Mouse (Mus musculus) embryonic facial prominence, embryonic 10.5 days (tissue): ENCODE data around the gene Slit3. TPM values are rescaled to one million over a fixed set of nuclear protein-coding genes. Genes with fewer than 3 reads are reported as not detected.
A peak's percentile ranks its signal among the peaks of the same experiment; 100 is the strongest.

Experiments used
- DNase-seq: peaks from one replicate; pipeline ENCODE4 v3.0.0-alpha.2; 2017; ENCODE audit warnings: low spot score
- H3K27ac ChIP-seq: fragments of 300-500 bp; sonication (generic); replicated peaks from 2 replicates; pipeline ENCODE4 v1.5.1; 2016; ENCODE audit warnings: mild to moderate bottlenecking
- H3K27me3 ChIP-seq: fragments of 300-500 bp; sonication (generic); replicated peaks from 2 replicates; pipeline ENCODE4 v1.6.1; 2016; ENCODE audit warnings: low read depth, mild to moderate bottlenecking; ENCODE audit not compliant: poor library complexity, severe bottlenecking
- H3K36me3 ChIP-seq: fragments of 300-500 bp; sonication (generic); replicated peaks from 2 replicates; pipeline ENCODE4 v1.6.1; 2016; ENCODE audit warnings: mild to moderate bottlenecking, moderate library complexity
- H3K4me1 ChIP-seq: fragments of 300-500 bp; sonication (generic); 2 replicates; pipeline ENCODE4 v1.6.1; 2016
- H3K4me3 ChIP-seq: fragments of 300-500 bp; sonication (generic); 2 replicates; pipeline ENCODE4 v1.5.1; 2016; ENCODE audit warnings: mild to moderate bottlenecking, moderate library complexity
- H3K9me3 ChIP-seq: fragments of 300-500 bp; sonication (generic); 2 replicates; pipeline ENCODE4 v1.6.1; 2016; ENCODE audit warnings: mild to moderate bottlenecking
- WGBS: fragments of 180-500 bp; shearing (Covaris S2); methylation state at CpG from one replicate; pipeline ENCODE4 v1.1.7; 2016; 5-methylcytosine and 5-hydroxymethylcytosine counted together
- polyA plus RNA-seq: library from polyadenylated mRNA; unstranded; fragments of >200 nt; fragmentation: Nextera tagmentation; extraction: Ambion mirVana; gene quantifications from 2 replicates; pipeline ENCODE4 v1.2.1, GENCODE M21; 2016

The Slit3 gene
- polyA plus RNA-seq, 1 experiment from 2014 or later = 12.6 TPM

DNA sequence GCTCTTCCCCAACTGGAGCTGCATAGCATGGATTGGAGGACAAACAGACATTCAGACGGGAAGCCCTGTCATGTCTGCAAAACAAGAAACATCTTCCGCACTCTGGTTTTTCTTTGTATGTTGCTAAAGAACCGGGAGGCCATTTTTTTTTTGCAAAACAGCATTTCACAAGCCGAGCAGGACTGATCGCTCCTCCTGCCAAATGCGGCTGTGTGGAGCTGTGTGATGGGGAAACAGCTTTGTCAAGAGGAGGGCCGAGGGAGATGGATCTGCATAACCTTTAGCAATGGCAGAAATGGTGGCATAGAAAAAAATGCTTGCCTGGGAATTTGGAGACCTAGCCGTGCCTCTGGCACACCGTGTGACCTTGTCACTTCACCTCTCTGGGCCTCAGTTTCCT, 15.6 kb downstream of the Slit3 start:
- no peak overlapping the region for H3K4me3 ChIP-seq
- H3K36me3 ChIP-seq = no peaks in the 10 kb centered on the region
- no peak for DNase-seq
- H3K9me3 ChIP-seq = no peaks in the 10 kb centered on the region
- H3K27me3 ChIP-seq = no peaks in the 10 kb centered on the region
- H3K27ac ChIP-seq = no peak overlapping the region
- H3K4me1 ChIP-seq = 0 out of 2 replicates have a peak, but pooled peaks cover 3% of the 10 kb centered on the region
- 90% methylated on average over 9 of the region's 9 CpGs for WGBS

DNA sequence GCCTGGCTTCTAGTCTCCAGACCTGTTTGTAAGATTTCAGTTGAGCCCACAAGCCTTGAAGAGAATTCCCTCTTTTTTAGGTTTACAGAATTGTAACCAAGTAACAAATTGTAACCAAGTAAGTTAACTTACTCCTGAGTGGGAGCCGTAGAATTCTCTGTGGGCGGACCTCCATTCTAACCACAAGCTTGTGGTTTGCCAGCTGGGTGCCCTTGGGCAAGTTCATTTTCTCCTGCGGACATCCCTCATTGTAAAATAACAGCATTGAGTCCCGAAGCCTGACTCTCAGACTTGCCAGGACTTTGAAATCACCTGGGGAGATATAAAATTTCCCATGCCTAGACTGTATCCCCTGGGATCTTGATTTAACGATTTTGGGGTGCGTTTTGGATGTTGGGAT, 19.1 kb downstream of the Slit3 start:
- no peak overlapping the region for H3K4me3 ChIP-seq
- H3K27me3 ChIP-seq = no peaks in the 10 kb centered on the region
- WGBS = 86% methylated on average over 6 of the region's 6 CpGs
- DNase-seq = no peak
- no peaks in the 10 kb centered on the region for H3K9me3 ChIP-seq
- H3K27ac ChIP-seq = no peak overlapping the region
- H3K36me3 ChIP-seq = no peaks in the 10 kb centered on the region
- peaks cover 8% of the 10 kb centered on the region; the same call in 1 of the 2 replicates for H3K4me1 ChIP-seq

- 85% methylated on average over 5 of the region's 5 CpGs for WGBS
- peaks cover 5% of the 10 kb centered on the region; the same call in 1 of the 2 replicates for H3K4me1 ChIP-seq
- no peak overlapping the region for H3K27ac ChIP-seq
- H3K36me3 ChIP-seq = no peaks in the 10 kb centered on the region
- no peaks in the 10 kb centered on the region for H3K27me3 ChIP-seq
- DNase-seq = no peak
- H3K9me3 ChIP-seq = no peaks in the 10 kb centered on the region
- no peak overlapping the region for H3K4me3 ChIP-seq
Observed at GRCm38 (mm10) chr11:35142202-35142601, 21.2 kb downstream of the Slit3 start.

- DNase-seq = no peak
- Histone ChIP-seq H3K36me3 (no peaks in the 10 kb centered on the region), H3K27ac (no peak overlapping the region), H3K4me3 (no peak overlapping the region), H3K27me3 (no peaks in the 10 kb centered on the region), H3K9me3 (no peaks in the 10 kb centered on the region), H3K4me1 (peaks cover 5% of the 10 kb centered on the region; the same call in 1 of the 2 replicates)
- 75% methylated on average over 7 of the region's 7 CpGs for WGBS
Observed at GRCm38 (mm10) chr11:35142698-35143360, 21.8 kb downstream of the Slit3 start.

GRCm38 (mm10) chr11:35147818-35148445, 26.9 kb downstream of the Slit3 start:
- DNase-seq = no peak
- no peak overlapping the region for H3K4me3 ChIP-seq
- peaks cover 17% of the 10 kb centered on the region for H3K4me1 ChIP-seq
- H3K36me3 ChIP-seq = no peaks in the 10 kb centered on the region
- no peak overlapping the region for H3K27ac ChIP-seq
- H3K27me3 ChIP-seq = no peaks in the 10 kb centered on the region; the same call in 1 of the 2 replicates
- 93% methylated on average over 11 of the region's 11 CpGs for whole genome bisulfite sequencing
- no peaks in the 10 kb centered on the region for H3K9me3 ChIP-seq

GRCm38 (mm10) chr11:35151539-35151951, 30.5 kb downstream of the Slit3 start:
- WGBS = 18% methylated on average over 13 of the region's 13 CpGs
- Histone ChIP-seq H3K4me1 (peaks cover 49% of the 10 kb centered on the region), H3K9me3 (no peaks in the 10 kb centered on the region), H3K36me3 (no peaks in the 10 kb centered on the region), H3K27ac (peak overlapping the region; percentile 26), H3K27me3 (no peaks in the 10 kb centered on the region; the same call in 1 of the 2 replicates), H3K4me3 (peak overlapping the region; percentile 8; the same call in 1 of the 2 replicates)
- peak; percentile 67 for DNase-seq

- H3K9me3 ChIP-seq = no peaks in the 10 kb centered on the region
- H3K4me1 ChIP-seq = peaks cover 51% of the 10 kb centered on the region
- no peaks in the 10 kb centered on the region; the same call in 1 of the 2 replicates for H3K27me3 ChIP-seq
- no peak for DNase-seq
- no peak overlapping the region for H3K4me3 ChIP-seq
- H3K36me3 ChIP-seq = no peaks in the 10 kb centered on the region
- no peak overlapping the region for H3K27ac ChIP-seq
- WGBS = 56% methylated on average over 2 of the region's 2 CpGs
Observed at GRCm38 (mm10) chr11:35152875-35153274, 31.9 kb downstream of the Slit3 start.

DNA sequence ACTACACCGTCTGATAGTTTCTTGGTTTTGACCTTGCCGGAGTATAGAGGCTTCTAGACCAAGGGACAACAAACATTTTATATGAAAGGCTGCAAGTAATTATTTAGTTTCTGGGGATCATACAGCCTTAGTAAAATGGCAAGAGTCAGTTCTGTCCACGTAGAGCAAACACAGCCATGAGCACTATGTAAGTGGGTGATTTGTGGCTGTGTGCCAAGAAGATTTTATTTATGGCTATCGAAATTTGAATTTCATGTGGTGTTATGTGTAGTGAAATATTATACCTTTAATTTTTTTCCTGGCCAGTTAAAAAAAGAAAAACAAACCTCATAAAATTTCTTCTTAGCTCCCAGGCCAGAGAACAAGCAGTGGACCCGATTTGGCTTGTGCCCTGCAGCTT, 33.4 kb downstream of the Slit3 start:
- DNase-seq = no peak
- Histone ChIP-seq H3K9me3 (no peaks in the 10 kb centered on the region), H3K36me3 (no peaks in the 10 kb centered on the region), H3K27ac (no peak overlapping the region), H3K4me1 (peaks cover 51% of the 10 kb centered on the region), H3K4me3 (no peak overlapping the region), H3K27me3 (no peaks in the 10 kb centered on the region; the same call in 1 of the 2 replicates)
- 86% methylated on average over 5 of the region's 5 CpGs for WGBS

DNA sequence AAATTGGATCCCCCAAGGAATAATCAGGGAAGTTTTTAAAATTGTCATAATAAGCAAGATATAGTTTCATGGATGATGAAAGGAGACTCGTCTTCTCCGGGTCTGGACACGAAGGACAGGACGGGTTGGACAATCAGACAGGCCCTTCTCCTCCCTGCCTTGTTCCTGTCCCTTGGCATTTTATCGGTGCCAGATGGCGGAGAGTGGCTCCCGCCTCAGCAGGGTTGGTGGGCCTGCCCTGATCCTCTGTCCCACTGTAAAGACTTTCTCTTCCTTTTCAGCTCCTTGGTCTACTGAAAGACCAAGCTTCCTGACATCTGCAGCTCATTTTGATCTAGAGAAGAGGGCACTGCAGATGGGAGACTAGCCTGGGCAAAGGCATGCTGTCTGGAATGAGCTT, 34.3 kb downstream of the Slit3 start:
- DNase-seq = peak; percentile 35
- H3K9me3 ChIP-seq = no peaks in the 10 kb centered on the region
- WGBS = 61% methylated on average over 7 of the region's 7 CpGs
- H3K4me3 ChIP-seq = no peak overlapping the region
- no peaks in the 10 kb centered on the region for H3K36me3 ChIP-seq
- no peaks in the 10 kb centered on the region; the same call in 1 of the 2 replicates for H3K27me3 ChIP-seq
- H3K4me1 ChIP-seq = peaks cover 51% of the 10 kb centered on the region
- H3K27ac ChIP-seq = peak overlapping the region; percentile 21; the same call in 1 of the 2 replicates

DNA sequence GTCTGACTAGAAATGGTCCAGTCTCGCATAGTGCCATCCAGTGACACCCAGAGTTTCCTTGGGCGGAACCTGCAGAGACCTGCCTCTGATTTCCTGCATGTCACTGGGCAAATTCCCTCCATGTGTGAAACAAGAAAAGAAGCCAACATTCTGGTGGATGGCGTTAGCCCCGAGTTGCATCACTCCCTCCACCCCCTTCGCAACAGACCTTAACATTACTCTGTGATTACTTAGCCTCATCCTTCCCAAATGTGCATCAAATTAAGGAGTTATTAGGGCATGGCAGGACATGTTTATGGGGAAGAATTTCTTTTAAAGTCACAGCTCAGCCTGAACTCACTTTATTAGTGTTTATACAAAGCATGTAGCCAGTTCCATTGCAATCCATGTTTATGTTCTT, 35.7 kb downstream of the Slit3 start:
- Histone ChIP-seq H3K27me3 (no peaks in the 10 kb centered on the region), H3K27ac (no peak overlapping the region), H3K36me3 (no peaks in the 10 kb centered on the region), H3K9me3 (no peaks in the 10 kb centered on the region), H3K4me1 (peaks cover 42% of the 10 kb centered on the region), H3K4me3 (no peak overlapping the region)
- 67% methylated on average over 5 of the region's 5 CpGs for WGBS
- no peak for DNase-seq

GRCm38 (mm10) chr11:35160682-35161211, 39.7 kb downstream of the Slit3 start:
- Histone ChIP-seq H3K4me1 (peaks cover 28% of the 10 kb centered on the region), H3K9me3 (no peaks in the 10 kb centered on the region), H3K27ac (no peak overlapping the region), H3K4me3 (no peak overlapping the region), H3K36me3 (no peaks in the 10 kb centered on the region), H3K27me3 (no peaks in the 10 kb centered on the region)
- DNase-seq = no peak
- WGBS = 84% methylated on average over 4 of the region's 4 CpGs

DNA sequence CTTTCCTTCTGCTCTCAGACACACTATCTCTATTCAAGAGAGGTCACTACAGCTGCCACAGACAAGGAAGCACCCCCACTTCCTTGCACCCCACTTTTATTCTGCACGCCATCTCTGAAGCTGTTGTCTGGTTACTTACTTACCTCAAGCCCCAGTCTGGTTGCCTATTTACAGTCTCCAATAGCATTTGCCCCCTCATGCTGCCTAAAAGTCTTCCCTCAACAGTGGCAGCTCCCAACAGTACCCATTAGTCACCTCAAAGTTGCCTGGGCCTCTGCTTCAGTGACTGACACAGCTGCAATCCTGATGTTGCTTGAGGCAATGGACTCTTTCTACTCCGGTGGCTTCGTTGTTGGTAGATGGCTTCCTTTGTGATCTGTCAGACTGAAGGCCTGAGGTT, 42.4 kb downstream of the Slit3 start:
- no peak for DNase-seq
- Histone ChIP-seq H3K27ac (no peak overlapping the region), H3K9me3 (no peaks in the 10 kb centered on the region), H3K4me3 (no peak overlapping the region), H3K27me3 (no peaks in the 10 kb centered on the region), H3K4me1 (peaks cover 19% of the 10 kb centered on the region), H3K36me3 (no peaks in the 10 kb centered on the region)
- 85% methylated on average over 3 of the region's 3 CpGs for WGBS

GRCm38 (mm10) chr11:35167176-35167575, 46.2 kb downstream of the Slit3 start:
- 93% methylated on average over 8 of the region's 8 CpGs for WGBS
- no peak for DNase-seq
- H3K9me3 ChIP-seq = no peaks in the 10 kb centered on the region; the same call in 1 of the 2 replicates

More at GRCm38 (mm10) chr11:35167176-35167575, 46.2 kb downstream of the Slit3 start:
- peaks cover 19% of the 10 kb centered on the region for H3K4me1 ChIP-seq
- H3K27ac ChIP-seq = no peak overlapping the region
- H3K27me3 ChIP-seq = no peaks in the 10 kb centered on the region
- H3K4me3 ChIP-seq = no peak overlapping the region
- H3K36me3 ChIP-seq = peaks cover 7% of the 10 kb centered on the region; the same call in 1 of the 2 replicates
